Mouse (Mus musculus): Measurements from ENCODE around the gene Eif2d. TPM values are rescaled to one million over a fixed set of nuclear protein-coding genes. Genes with fewer than 3 reads are reported as not detected.

Gene Eif2d
- polyA plus RNA-seq, 1 experiment, result 33.3 TPM

DNA sequence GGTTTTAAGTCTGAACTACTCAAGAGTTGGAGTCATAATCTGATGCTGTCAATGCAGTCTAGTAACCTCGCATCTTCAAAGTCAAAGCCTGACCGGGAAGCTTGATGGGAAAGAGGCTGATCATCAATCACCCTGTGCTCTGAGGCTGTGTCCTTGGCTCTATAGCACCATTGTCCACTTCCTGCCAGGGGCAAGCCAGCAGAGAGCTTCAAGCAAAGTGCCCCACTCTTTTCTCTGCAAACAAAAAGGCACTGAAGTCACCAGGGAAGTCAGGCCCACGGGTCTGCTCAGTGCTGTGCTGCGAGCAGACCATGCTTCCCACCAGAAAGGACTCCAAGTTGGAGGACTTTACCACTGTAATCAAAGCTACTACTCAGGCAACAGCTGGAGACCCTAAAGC, 24.3 kb downstream of the Eif2d start:
- no peak overlapping the region for H3K4me3 ChIP-seq (ENCODE audit: insufficient read depth, poor library complexity, severe bottlenecking)
- no peak overlapping the region for H3ac ChIP-seq (ENCODE audit: control insufficient read depth, insufficient read length, low read depth)
- H3K36me3 ChIP-seq (ENCODE audit: control insufficient read depth, insufficient read depth), result peaks cover 40% of the 10 kb centered on the region
- no peaks in the 10 kb centered on the region for H3K79me2 ChIP-seq (ENCODE audit: control insufficient read depth, insufficient read depth)
- TF ChIP-seq MAX (IDR thresholded peaks at IDR 0.05) (no peak), CEBPB (IDR thresholded peaks at IDR 0.05; ENCODE audit: low read depth) (no peak), MYOD1 (IDR thresholded peaks at IDR 0.05; ENCODE audit: control insufficient read depth, insufficient read length, low read depth) (no peak), CTCF (IDR thresholded peaks at IDR 0.05; ENCODE audit: control insufficient read depth, insufficient read depth, insufficient read length) (no peak), MYOG (IDR thresholded peaks at IDR 0.05; ENCODE audit: control insufficient read depth, extremely low read depth, insufficient read length) (no peak), USF1 (IDR thresholded peaks at IDR 0.05; ENCODE audit: low read depth) (no peak), FOSL1 (IDR thresholded peaks at IDR 0.05; ENCODE audit: insufficient read depth, low read length, poor library complexity, severe bottlenecking) (no peak)
- H3K79me3 ChIP-seq (ENCODE audit: low read depth), result no peaks in the 10 kb centered on the region
- no peaks in the 10 kb centered on the region for H3K27me3 ChIP-seq (ENCODE audit: control insufficient read depth, insufficient read depth, insufficient read length)

DNA sequence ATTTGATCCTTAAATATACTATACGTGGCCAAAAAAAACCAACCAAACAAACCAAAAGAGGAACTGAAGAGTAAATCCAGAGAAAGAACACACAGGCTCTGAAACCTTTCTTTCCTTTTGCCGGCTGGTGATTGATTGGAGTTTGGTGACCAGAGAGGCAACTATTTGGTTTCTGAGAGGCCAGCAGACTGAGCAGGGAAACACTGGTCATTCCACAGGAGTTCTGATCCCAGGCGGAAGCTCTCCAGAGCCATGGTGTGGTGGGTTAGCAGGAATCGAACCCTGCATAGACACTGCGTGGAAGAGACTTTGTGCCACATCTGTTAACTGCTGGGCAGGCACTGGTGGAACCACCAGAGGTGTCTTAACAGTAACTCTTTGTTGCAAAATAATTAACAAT, 25.1 kb downstream of the Eif2d start:
- H3K36me3 ChIP-seq (ENCODE audit: control insufficient read depth, insufficient read depth), result peaks cover 32% of the 10 kb centered on the region
- H3K27me3 ChIP-seq (ENCODE audit: control insufficient read depth, insufficient read depth, insufficient read length), result no peaks in the 10 kb centered on the region
- TF ChIP-seq CEBPB (IDR thresholded peaks at IDR 0.05; ENCODE audit: low read depth), result no peak
- TF ChIP-seq CTCF (IDR thresholded peaks at IDR 0.05; ENCODE audit: control insufficient read depth, insufficient read depth, insufficient read length), result no peak
- H3K79me2 ChIP-seq (ENCODE audit: control insufficient read depth, insufficient read depth), result no peaks in the 10 kb centered on the region
- H3ac ChIP-seq (ENCODE audit: control insufficient read depth, insufficient read length, low read depth), result no peak overlapping the region
- H3K4me3 ChIP-seq (ENCODE audit: insufficient read depth, poor library complexity, severe bottlenecking), result no peak overlapping the region
- H3K79me3 ChIP-seq (ENCODE audit: low read depth), result no peaks in the 10 kb centered on the region

GRCm38 (mm10) chr1:131180386-131180785, 27.4 kb downstream of the Eif2d start:
- peaks cover 12% of the 10 kb centered on the region for H3K36me3 ChIP-seq (ENCODE audit: control insufficient read depth, insufficient read depth)
- H3K79me2 ChIP-seq (ENCODE audit: control insufficient read depth, insufficient read depth), result no peaks in the 10 kb centered on the region
- H3K27me3 ChIP-seq (ENCODE audit: control insufficient read depth, insufficient read depth, insufficient read length), result no peaks in the 10 kb centered on the region
- H3K79me3 ChIP-seq (ENCODE audit: low read depth), result no peaks in the 10 kb centered on the region
- TF ChIP-seq MAX (IDR thresholded peaks at IDR 0.05) (no peak), MYOG (IDR thresholded peaks at IDR 0.05; ENCODE audit: control insufficient read depth, extremely low read depth, insufficient read length) (no peak), MYOD1 (IDR thresholded peaks at IDR 0.05; ENCODE audit: control insufficient read depth, insufficient read length, low read depth) (no peak), CEBPB (IDR thresholded peaks at IDR 0.05; ENCODE audit: low read depth) (no peak), USF1 (IDR thresholded peaks at IDR 0.05; ENCODE audit: low read depth) (no peak), FOSL1 (IDR thresholded peaks at IDR 0.05; ENCODE audit: insufficient read depth, low read length, poor library complexity, severe bottlenecking) (no peak), CTCF (IDR thresholded peaks at IDR 0.05; ENCODE audit: control insufficient read depth, insufficient read depth, insufficient read length) (no peak)
- no peak overlapping the region for H3K4me3 ChIP-seq (ENCODE audit: insufficient read depth, poor library complexity, severe bottlenecking)
- no peak overlapping the region for H3ac ChIP-seq (ENCODE audit: control insufficient read depth, insufficient read length, low read depth)

GRCm38 (mm10) chr1:131181642-131182527, 28.9 kb downstream of the Eif2d start:
- Histone ChIP-seq H3K27me3 (ENCODE audit: control insufficient read depth, insufficient read depth, insufficient read length) (no peaks in the 10 kb centered on the region), H3K36me3 (ENCODE audit: control insufficient read depth, insufficient read depth) (no peaks in the 10 kb centered on the region), H3K79me2 (ENCODE audit: control insufficient read depth, insufficient read depth) (no peaks in the 10 kb centered on the region), H3K79me3 (ENCODE audit: low read depth) (no peaks in the 10 kb centered on the region), H3K4me3 (ENCODE audit: insufficient read depth, poor library complexity, severe bottlenecking) (no peak overlapping the region), H3ac (ENCODE audit: control insufficient read depth, insufficient read length, low read depth) (no peak overlapping the region)
- TF ChIP-seq CTCF (IDR thresholded peaks at IDR 0.05; ENCODE audit: control insufficient read depth, insufficient read depth, insufficient read length), result peak; percentile 83
- no peak for TF ChIP-seq MYOD1 (IDR thresholded peaks at IDR 0.05; ENCODE audit: control insufficient read depth, insufficient read length, low read depth)

DNA sequence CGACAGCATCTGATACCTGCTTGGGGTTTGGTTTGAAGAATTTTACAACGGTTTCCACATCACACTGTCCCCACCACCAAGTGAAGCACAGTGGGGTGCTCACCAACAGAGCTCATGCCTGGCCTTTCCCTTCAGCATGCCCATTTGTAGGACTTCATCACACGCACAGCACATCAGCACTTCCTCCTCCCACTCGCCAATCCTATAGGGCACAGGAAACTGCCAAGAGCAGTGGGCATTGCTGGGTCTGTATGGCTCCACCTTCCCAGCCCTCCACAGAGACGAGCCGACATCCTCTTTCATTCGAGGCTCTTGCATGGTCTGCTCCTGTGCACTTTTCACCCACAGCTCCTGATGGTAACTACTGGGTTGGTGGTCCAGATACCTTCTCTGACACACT, 30.2 kb downstream of the Eif2d start:
- Histone ChIP-seq H3K4me3 (ENCODE audit: insufficient read depth, poor library complexity, severe bottlenecking) (no peak overlapping the region), H3ac (ENCODE audit: control insufficient read depth, insufficient read length, low read depth) (no peak overlapping the region), H3K27me3 (ENCODE audit: control insufficient read depth, insufficient read depth, insufficient read length) (no peaks in the 10 kb centered on the region), H3K36me3 (ENCODE audit: control insufficient read depth, insufficient read depth) (no peaks in the 10 kb centered on the region), H3K79me3 (ENCODE audit: low read depth) (no peaks in the 10 kb centered on the region), H3K79me2 (ENCODE audit: control insufficient read depth, insufficient read depth) (no peaks in the 10 kb centered on the region)
- TF ChIP-seq MAX (IDR thresholded peaks at IDR 0.05) (no peak), CTCF (IDR thresholded peaks at IDR 0.05; ENCODE audit: control insufficient read depth, insufficient read depth, insufficient read length) (no peak), CEBPB (IDR thresholded peaks at IDR 0.05; ENCODE audit: low read depth) (no peak), USF1 (IDR thresholded peaks at IDR 0.05; ENCODE audit: low read depth) (no peak), MYOD1 (IDR thresholded peaks at IDR 0.05; ENCODE audit: control insufficient read depth, insufficient read length, low read depth) (no peak), FOSL1 (IDR thresholded peaks at IDR 0.05; ENCODE audit: insufficient read depth, low read length, poor library complexity, severe bottlenecking) (no peak), MYOG (IDR thresholded peaks at IDR 0.05; ENCODE audit: control insufficient read depth, extremely low read depth, insufficient read length) (no peak)

Data from C2C12 (cell line).